Comparison of ENCODE assay signal across 8 mouse cellular contexts in genomic region chr16:33062024-33062681, GRCm38 (mm10). TPM values are rescaled to one million over a fixed set of nuclear protein-coding genes. Genes with fewer than 3 reads are reported as not detected.
DNase-seq lines count a peak whose midpoint lies in the region; ATAC-seq lines count a peak whose summit lies in the region.

TSS of gene Lmln (plus strand) at chr16:33062521.

- peak within 1 kb of the TSS; percentile 64 for H3K9ac ChIP-seq in hindbrain, embryonic 15.5 days

- peak within 1 kb of the TSS; percentile 81 for H3K4me2 ChIP-seq in hindbrain, embryonic 15.5 days

- WGBS in hindbrain, embryonic 15.5 days, result under 1% methylated on average over 58 of the region's 64 CpGs

- H3K4me1 ChIP-seq in hindbrain, embryonic 15.5 days (replicated peaks), result peaks cover 38% of the 10 kb centered on the region

- no peaks in the 10 kb centered on the region for H3K9me3 ChIP-seq in hindbrain, embryonic 15.5 days

- H3K27me3 ChIP-seq in hindbrain, embryonic 15.5 days, result no peaks in the 10 kb centered on the region

- peak within 1 kb of the TSS; percentile 70 for H3K4me3 ChIP-seq in hindbrain, embryonic 15.5 days

- ATAC-seq in hindbrain, embryonic 15.5 days (ENCODE audit: low FRiP score, low read depth), result peak; percentile 97

- peak within 1 kb of the TSS; percentile 83 for H3K27ac ChIP-seq in hindbrain, embryonic 15.5 days (replicated peaks)

- DNase-seq in R1 (ENCODE audit: low read depth, low spot score), result peak; percentile 85
- peak; percentile 93 to 96 for DNase-seq in cerebellum, postnatal 25 days
- DNase-seq in frontal cortex, postnatal 36 days (ENCODE audit: low spot score in 2 of 2), result peak; percentile 87 to 91
- peak; percentile 85 for DNase-seq in left cerebral cortex, adult 11 months (ENCODE audit: low spot score)
- DNase-seq in lung, postnatal 4 days, result peak; percentile 92 to 96
- peak; percentile 90 for DNase-seq in retina, postnatal 7 days (ENCODE audit: low read depth, low spot score)
- peak; percentile 77 for DNase-seq in urinary bladder, adult 2 months (ENCODE audit: low spot score)

- H3K36me3 ChIP-seq in hindbrain, embryonic 15.5 days, result peaks cover 39% of the 10 kb centered on the region

RNA-seq across cellular contexts. Expression of gene Lmln, which starts in this region (rescaled TPM):
- 4.4 and 4.6 TPM in 2 replicates for polyA plus RNA-seq in hindbrain, embryonic 15.5 days (2015; fragmentation: Nextera tagmentation; extraction: Ambion mirVana)
- polyA plus RNA-seq in urinary bladder, adult 2 months (2012; rRNA removed), result 1.8 and 1.9 TPM in 2 replicates

Comparison
In these comparisons a context has a peak if more than half of its experiments do, and no peak if none do; other contexts are left out.
1. Peak in every context shown above with its lines: DNase-seq, ATAC-seq, H3K4me3 ChIP-seq and H3K27ac ChIP-seq.